Mouse (Mus musculus): ENCODE measurements around the gene Akap11.
A peak's percentile ranks its signal among the peaks of the same experiment; 100 is the strongest.

Gene Akap11

GRCm38 (mm10) chr14:78526907-78527306 lies 9.7 kb downstream of the Akap11 start:
- DNase-seq = no peak

GRCm38 (mm10) chr14:78526475-78526874 lies 10.1 kb downstream of the Akap11 start:
- no peak for DNase-seq

- DNase-seq = no peak
Observed at GRCm38 (mm10) chr14:78525611-78526457, 10.8 kb downstream of the Akap11 start.

GRCm38 (mm10) chr14:78525059-78525458 lies 11.5 kb downstream of the Akap11 start:
- DNase-seq = no peak

GRCm38 (mm10) chr14:78510713-78511112 lies 25.9 kb downstream of the Akap11 start:
- DNase-seq = no peak

GRCm38 (mm10) chr14:78509791-78510190 lies 26.8 kb downstream of the Akap11 start:
- no peak for DNase-seq

- DNase-seq = no peak
Observed at GRCm38 (mm10) chr14:78500578-78500977, 36.0 kb downstream of the Akap11 start.

- no peak for DNase-seq
Observed at GRCm38 (mm10) chr14:78496691-78497090, 39.9 kb downstream of the Akap11 start.

- no peak for DNase-seq
Observed at GRCm38 (mm10) chr14:78495241-78495640, 41.4 kb downstream of the Akap11 start.

GRCm38 (mm10) chr14:78492602-78493001 lies 44.0 kb downstream of the Akap11 start:
- DNase-seq = no peak

- no peak for DNase-seq
Observed at GRCm38 (mm10) chr14:78491432-78491831, 45.2 kb downstream of the Akap11 start.

- peak; percentile 31 for DNase-seq
Observed at GRCm38 (mm10) chr14:78482385-78483231, 54.0 kb downstream of the Akap11 start.

- DNase-seq = no peak
Observed at GRCm38 (mm10) chr14:78474058-78474457, 62.5 kb downstream of the Akap11 start.

GRCm38 (mm10) chr14:78470714-78471113 lies 65.9 kb downstream of the Akap11 start:
- no peak for DNase-seq

GRCm38 (mm10) chr14:78468991-78469390 lies 67.6 kb downstream of the Akap11 start:
- no peak for DNase-seq

- DNase-seq = no peak
Observed at GRCm38 (mm10) chr14:78467994-78468393, 68.6 kb downstream of the Akap11 start.

GRCm38 (mm10) chr14:78464353-78464752 lies 72.3 kb downstream of the Akap11 start:
- DNase-seq = no peak

- DNase-seq = no peak
Observed at GRCm38 (mm10) chr14:78459121-78459520, 77.5 kb downstream of the Akap11 start.

GRCm38 (mm10) chr14:78458705-78459104 lies 77.9 kb downstream of the Akap11 start:
- DNase-seq = no peak

GRCm38 (mm10) chr14:78454970-78455369 lies 81.6 kb downstream of the Akap11 start:
- no peak for DNase-seq

GRCm38 (mm10) chr14:78448807-78449406 lies 87.7 kb downstream of the Akap11 start:
- DNase-seq = no peak

GRCm38 (mm10) chr14:78448017-78448416 lies 88.6 kb downstream of the Akap11 start:
- no peak for DNase-seq

GRCm38 (mm10) chr14:78447542-78447941 lies 89.1 kb downstream of the Akap11 start:
- no peak for DNase-seq
